Mouse (Mus musculus) gastrocnemius, adult 2 months (tissue): Measurements from ENCODE around the gene Ydjc. TPM values are rescaled to one million over a fixed set of nuclear protein-coding genes. Genes with fewer than 3 reads are reported as not detected.

Experiments used
- DNase-seq: peaks from one replicate; pipeline ENCODE4 v3.0.0; 2022
- H3K27ac ChIP-seq: fragments of 200-600 bp; 2 replicates; pipeline ENCODE4 v1.8.1; 2022; ENCODE audit warnings: mild to moderate bottlenecking
- H3K4me3 ChIP-seq: fragments of 200-600 bp; 2 replicates; pipeline ENCODE4 v1.8.1; 2022; ENCODE audit warnings: mild to moderate bottlenecking, moderate library complexity
- CTCF ChIP-seq: fragments of 200-600 bp; IDR thresholded peaks from 2 replicates; pipeline ENCODE4 v1.8.1; 2022; ENCODE audit warnings: antibody characterized with exemption, mild to moderate bottlenecking, moderate library complexity
- intact Hi-C: fragments of 180-260 bp; cut with DNase I; formaldehyde crosslinking; loops from one replicate; pipeline ENCODE4 v1.15.1; 2025
- microRNA-seq: library from miRNA; unstranded; fragments of <30 nt; microRNA quantifications from one replicate; pipeline ENCODE4 v1.2.0, GENCODE M21; 2021
- total RNA-seq, 2 experiments: library from RNA; stranded (reverse); gene quantifications; 2 replicates each; pipeline ENCODE4 v1.2.3; 2021

Ydjc gene
- total RNA-seq, 2 experiments from 2014 or later: 0.31 TPM; not detected in 1

GRCm38 (mm10) chr16:17202549-17202948 is 58.1 kb downstream of the Ydjc start, which contains the start of gene Ube2l3:
TSS of gene Ube2l3 (minus strand) at chr16:17202649.
- Histone ChIP-seq H3K4me3 (peak within 1 kb of the TSS; percentile 99), H3K27ac (peak within 1 kb of the TSS; percentile 95)
- intact Hi-C loops: no loop called here
- no peak for TF ChIP-seq CTCF
- DNase-seq: no peak

GRCm38 (mm10) chr16:17204990-17205389 is 60.6 kb downstream of the Ydjc start:
- intact Hi-C loops: loop anchor here (5.0 kb wide), 2 partner anchors 58 to 73 kb away; partner anchors contain the start of genes Ccdc116 and Sdf2l1
- TF ChIP-seq CTCF: peak; percentile 66
- Histone ChIP-seq H3K4me3 (no peak overlapping the region), H3K27ac (no peak overlapping the region)
- DNase-seq: peak; percentile 36

DNA sequence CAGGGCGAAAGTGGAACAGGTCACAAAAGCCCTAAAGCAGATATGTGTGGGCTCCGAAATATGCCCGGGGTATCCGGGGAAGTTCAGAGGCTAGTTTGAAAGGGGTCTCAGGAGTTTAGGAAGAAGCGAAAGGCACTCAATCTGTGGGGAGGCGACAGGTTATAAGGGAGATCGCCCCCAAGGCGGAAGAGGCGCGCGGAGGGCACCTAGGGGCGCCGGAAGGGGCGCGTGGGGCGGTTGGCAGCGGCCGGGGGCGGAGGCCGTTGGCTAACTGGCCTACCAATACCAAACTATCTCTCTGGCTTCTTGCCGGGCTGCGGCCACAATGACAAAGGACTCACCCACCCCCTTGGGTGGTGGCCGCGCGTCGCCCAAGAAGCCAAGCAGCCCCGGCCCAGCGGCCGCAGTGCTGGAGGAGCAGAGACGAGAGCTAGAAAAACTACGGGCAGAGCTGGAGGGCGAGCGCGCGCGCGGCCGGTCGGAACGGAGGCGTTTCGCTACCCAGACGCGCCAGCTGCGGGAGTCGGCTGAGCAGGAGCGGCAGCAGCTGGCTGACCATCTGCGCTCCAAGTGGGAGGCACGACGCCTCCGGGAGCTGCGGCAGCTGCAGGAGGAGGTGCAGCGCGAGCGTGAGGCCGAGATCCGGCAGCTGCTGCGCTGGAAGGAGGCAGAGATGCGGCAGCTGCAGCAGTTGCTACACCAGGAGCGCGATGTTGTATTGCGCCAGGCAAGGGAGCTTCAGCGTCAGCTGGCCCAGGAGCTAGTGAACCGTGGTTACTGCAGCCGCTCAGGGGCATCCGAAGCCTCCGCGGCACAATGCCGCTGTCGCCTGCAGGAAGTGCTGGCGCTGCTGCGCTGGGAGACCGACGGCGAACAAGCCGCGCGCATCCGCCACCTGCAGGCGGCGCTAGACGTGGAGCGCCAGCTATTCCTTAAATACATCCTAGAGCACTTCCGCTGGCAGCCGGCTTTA is 64.3 kb downstream of the Ydjc start, which contains the start of gene Rimbp3:
Rimbp3 (plus strand) TSS at position 215 of the 973 bp plus-strand sequence.
- peak; percentile 97; the same call in 1 of the 2 replicates for TF ChIP-seq CTCF
- H3K4me3 ChIP-seq: peak within 1 kb of the TSS; percentile 88
- intact Hi-C loops: loop anchor here (1.0 to 5.0 kb wide), 3 partner anchors 61 to 76 kb away; partner anchors contain the start of genes Ccdc116, Sdf2l1 and Tmem191c
- peak within 1 kb of the TSS; percentile 66 for H3K27ac ChIP-seq
- peak; percentile 90 for DNase-seq

DNA sequence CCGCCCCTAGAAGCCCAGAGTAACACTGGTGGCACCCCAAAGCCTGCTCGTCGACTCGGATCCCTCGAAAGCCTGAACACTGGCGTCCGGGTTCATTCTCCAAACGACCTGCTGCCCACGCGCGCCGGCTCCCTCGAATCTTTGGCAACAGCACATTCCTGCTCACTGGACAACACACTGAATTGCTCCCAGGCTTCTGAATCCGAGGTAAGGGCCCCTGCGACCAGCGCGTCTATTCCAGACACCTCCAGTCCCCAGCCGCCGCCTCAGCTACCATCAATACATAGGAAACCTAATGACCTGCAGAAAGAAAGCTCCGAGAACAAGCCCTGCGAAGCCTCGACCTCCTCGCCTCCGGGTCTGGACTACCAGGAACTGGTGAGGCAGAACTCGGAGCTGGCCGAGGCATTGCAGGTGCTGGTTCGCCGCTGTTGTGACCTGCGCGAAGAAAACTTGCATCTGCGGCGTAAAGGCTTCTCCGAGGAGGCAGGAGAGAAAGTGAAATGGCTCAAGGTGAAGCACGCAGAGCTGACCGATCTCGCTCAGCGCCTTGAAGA is 65.1 kb downstream of the Ydjc start:
- no peak for TF ChIP-seq CTCF
- intact Hi-C loops: loop anchor here (1.0 to 5.0 kb wide), 3 partner anchors 62 to 77 kb away; partner anchors contain the start of genes Ccdc116, Sdf2l1 and Tmem191c
- Histone ChIP-seq H3K27ac (no peak overlapping the region), H3K4me3 (peak overlapping the region; percentile 88)
- DNase-seq: peak; percentile 39

Small RNAs within 50 kb of the gene (microRNA-seq; reads per million reads assigned to microRNA genes)
- gene Mir130b (17.3 reads per million, percentile 15 among the genes with 10 or more reads in this experiment), gene Mir301b (not detected)

Other genes starting within 250 kb of the Ydjc start
- 10 to 100 TPM in 1 of 2 experiments, 1 to 10 TPM in 1; 8.6 to 15.3 TPM for gene Ppm1f, start 248.2 kb upstream of the Ydjc start, total RNA-seq
- gene Mapk1, start 161.2 kb upstream of the Ydjc start, total RNA-seq: 100 to 1,000 TPM in 1 of 2 experiments, 10 to 100 TPM in 1; 92.3 to 112 TPM
- 1 to 10 TPM in 1 of 2 experiments, under 1 TPM in 1; 0.43 to 1.5 TPM for gene Ypel1, start 74.9 kb upstream of the Ydjc start, total RNA-seq
- 10 to 100 TPM; 27.6 to 31.4 TPM for gene Ppil2, start 33.4 kb upstream of the Ydjc start, total RNA-seq
- not detected for gene 2610318N02Rik, start 19.5 kb upstream of the Ydjc start, total RNA-seq
- gene Sdf2l1, start 12.2 kb upstream of the Ydjc start, total RNA-seq: 1 to 10 TPM; 4.3 to 8.0 TPM
- under 1 TPM in 1 of 2 experiments, not detected in 1; 0.11 TPM for gene Ccdc116, start 2.6 kb downstream of the Ydjc start, total RNA-seq
- gene Ube2l3, start 58.0 kb downstream of the Ydjc start, total RNA-seq: 100 to 1,000 TPM; 143 to 150 TPM
- under 1 TPM in 1 of 2 experiments, not detected in 1; 0.05 TPM for gene Rimbp3, start 64.0 kb downstream of the Ydjc start, total RNA-seq
- 1 to 10 TPM; 1.1 to 1.8 TPM for gene Hic2, start 89.0 kb downstream of the Ydjc start, total RNA-seq
- gene Tmem191c, start 131.5 kb downstream of the Ydjc start, total RNA-seq: 1 to 10 TPM in 1 of 2 experiments, under 1 TPM in 1; 0.92 to 1.7 TPM
- under 1 TPM; 0.15 to 0.28 TPM for gene Serpind1, start 186.8 kb downstream of the Ydjc start, total RNA-seq